Mouse (Mus musculus): ENCODE data around the gene Epha5. TPM values are rescaled to one million over a fixed set of nuclear protein-coding genes. Genes with fewer than 3 reads are reported as not detected.

Gene Epha5
- polyA plus RNA-seq, 1 experiment from 2014 or later, result 6.8 TPM

GRCm38 (mm10) chr5:84353069-84353468, 64.1 kb downstream of the Epha5 start:
- no peak for ATAC-seq (ENCODE audit: insufficient number of reproducible peaks, low FRiP score, low TSS enrichment, low read depth)
- Histone ChIP-seq H3K27ac (no peak overlapping the region), H3K4me3 (no peak overlapping the region), H3K9ac (no peak overlapping the region), H3K27me3 (no peaks in the 10 kb centered on the region), H3K4me2 (no peak overlapping the region), H3K36me3 (no peaks in the 10 kb centered on the region), H3K9me3 (no peaks in the 10 kb centered on the region), H3K4me1 (no peaks in the 10 kb centered on the region)
- WGBS, result 72% methylated on average over 5 of the region's 5 CpGs

GRCm38 (mm10) chr5:84346728-84347499, 70.3 kb downstream of the Epha5 start:
- WGBS, result 84% methylated on average over 2 of the region's 2 CpGs
- Histone ChIP-seq H3K27ac (no peak overlapping the region), H3K4me2 (no peak overlapping the region), H3K4me1 (no peaks in the 10 kb centered on the region), H3K36me3 (no peaks in the 10 kb centered on the region), H3K4me3 (no peak overlapping the region), H3K9ac (no peak overlapping the region), H3K9me3 (no peaks in the 10 kb centered on the region), H3K27me3 (no peaks in the 10 kb centered on the region)
- ATAC-seq (ENCODE audit: insufficient number of reproducible peaks, low FRiP score, low TSS enrichment, low read depth), result no peak

GRCm38 (mm10) chr5:84335834-84336465, 81.2 kb downstream of the Epha5 start:
- H3K27ac ChIP-seq, result no peak overlapping the region
- 64% methylated on average over 3 of the region's 3 CpGs for WGBS
- H3K4me3 ChIP-seq, result no peak overlapping the region
- no peaks in the 10 kb centered on the region for H3K36me3 ChIP-seq
- H3K4me2 ChIP-seq, result no peak overlapping the region
- ATAC-seq (ENCODE audit: insufficient number of reproducible peaks, low FRiP score, low TSS enrichment, low read depth), result no peak
- H3K27me3 ChIP-seq, result no peaks in the 10 kb centered on the region
- no peaks in the 10 kb centered on the region for H3K9me3 ChIP-seq
- H3K9ac ChIP-seq, result no peak overlapping the region
- no peaks in the 10 kb centered on the region for H3K4me1 ChIP-seq

- no peak overlapping the region for H3K9ac ChIP-seq
- no peak for ATAC-seq (ENCODE audit: insufficient number of reproducible peaks, low FRiP score, low TSS enrichment, low read depth)
- no peaks in the 10 kb centered on the region for H3K36me3 ChIP-seq
- WGBS, result 56% methylated on average over 6 of the region's 6 CpGs
- no peaks in the 10 kb centered on the region for H3K4me1 ChIP-seq
- H3K27ac ChIP-seq, result no peak overlapping the region
- H3K4me3 ChIP-seq, result no peak overlapping the region
- H3K9me3 ChIP-seq, result no peaks in the 10 kb centered on the region
- H3K4me2 ChIP-seq, result no peak overlapping the region
- no peaks in the 10 kb centered on the region for H3K27me3 ChIP-seq
Observed at GRCm38 (mm10) chr5:84334481-84334880, 82.7 kb downstream of the Epha5 start.

- Histone ChIP-seq H3K4me3 (no peak overlapping the region), H3K4me1 (no peaks in the 10 kb centered on the region), H3K36me3 (no peaks in the 10 kb centered on the region), H3K27me3 (no peaks in the 10 kb centered on the region), H3K9me3 (no peaks in the 10 kb centered on the region), H3K9ac (no peak overlapping the region), H3K4me2 (no peak overlapping the region), H3K27ac (no peak overlapping the region)
- ATAC-seq (ENCODE audit: insufficient number of reproducible peaks, low FRiP score, low TSS enrichment, low read depth), result no peak
- 68% methylated on average over 1 of the region's 1 CpGs for WGBS
Observed at GRCm38 (mm10) chr5:84331631-84332030, 85.6 kb downstream of the Epha5 start.

DNA sequence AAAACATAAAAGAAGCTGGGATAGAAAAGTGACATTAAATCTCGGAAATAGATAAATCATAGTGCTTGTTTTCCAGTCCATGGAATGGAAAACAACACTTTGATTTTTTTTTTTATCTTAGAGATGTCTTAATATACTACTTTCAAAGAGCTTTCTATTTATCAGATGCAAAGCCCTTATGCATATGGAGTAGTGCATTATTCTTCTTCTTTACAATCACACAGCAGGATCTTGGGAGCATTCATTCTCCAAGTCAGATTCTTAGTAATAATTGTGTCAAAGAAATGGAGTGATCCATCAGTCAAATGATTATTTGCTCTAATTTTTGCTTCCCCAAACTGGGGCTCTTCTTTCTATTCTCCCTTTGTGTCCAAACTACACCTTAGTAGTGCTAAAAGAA, 96.6 kb downstream of the Epha5 start:
- no peaks in the 10 kb centered on the region for H3K27me3 ChIP-seq
- H3K27ac ChIP-seq, result no peak overlapping the region
- WGBS, result 85% methylated on average over 1 of the region's 1 CpGs

GRCm38 (mm10) chr5:84320138-84320537, 97.0 kb downstream of the Epha5 start:
- no peak overlapping the region for H3K4me3 ChIP-seq
- WGBS, result 65% methylated on average over 4 of the region's 4 CpGs
- H3K36me3 ChIP-seq, result no peaks in the 10 kb centered on the region
- no peaks in the 10 kb centered on the region for H3K4me1 ChIP-seq
- no peak overlapping the region for H3K27ac ChIP-seq
- no peak overlapping the region for H3K9ac ChIP-seq
- no peaks in the 10 kb centered on the region for H3K9me3 ChIP-seq
- H3K27me3 ChIP-seq, result no peaks in the 10 kb centered on the region
- no peak overlapping the region for H3K4me2 ChIP-seq
- no peak for ATAC-seq (ENCODE audit: insufficient number of reproducible peaks, low FRiP score, low TSS enrichment, low read depth)

More for the DNA sequence above, 96.6 kb downstream of the Epha5 start:
- no peaks in the 10 kb centered on the region for H3K4me1 ChIP-seq
- ATAC-seq (ENCODE audit: insufficient number of reproducible peaks, low FRiP score, low TSS enrichment, low read depth), result no peak
- no peaks in the 10 kb centered on the region for H3K9me3 ChIP-seq
- no peak overlapping the region for H3K4me3 ChIP-seq
- no peak overlapping the region for H3K9ac ChIP-seq
- no peaks in the 10 kb centered on the region for H3K36me3 ChIP-seq
- H3K4me2 ChIP-seq, result no peak overlapping the region

DNA sequence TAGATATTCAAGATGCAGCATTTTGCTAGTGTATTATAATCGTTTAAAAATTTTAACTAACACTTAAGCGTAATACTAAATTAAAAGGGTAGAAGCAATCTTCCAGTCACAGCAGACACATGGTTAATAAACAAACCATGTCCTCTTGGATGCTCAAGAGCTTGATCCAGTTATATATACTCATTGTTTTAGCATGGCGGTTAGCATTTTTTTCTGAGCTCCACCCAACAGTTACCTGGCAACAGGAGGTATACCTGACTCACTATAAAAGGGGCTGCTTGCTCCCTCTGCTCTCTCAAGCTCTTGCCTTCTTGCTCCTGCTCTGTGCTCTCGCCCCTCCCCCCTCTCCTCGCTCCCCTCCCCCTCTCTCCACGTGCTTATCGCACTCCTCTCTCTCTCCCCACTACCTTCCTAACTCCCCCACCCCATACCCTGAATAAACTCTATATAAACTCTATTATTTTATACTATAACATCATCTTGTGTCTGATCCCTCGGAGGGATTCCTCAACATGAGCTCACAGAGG, 98.3 kb downstream of the Epha5 start:
- H3K4me3 ChIP-seq, result no peak overlapping the region
- ATAC-seq (ENCODE audit: insufficient number of reproducible peaks, low FRiP score, low TSS enrichment, low read depth), result no peak
- WGBS, result 46% methylated on average over 8 of the region's 8 CpGs
- H3K4me2 ChIP-seq, result no peak overlapping the region
- H3K4me1 ChIP-seq, result no peaks in the 10 kb centered on the region
- no peak overlapping the region for H3K9ac ChIP-seq
- no peaks in the 10 kb centered on the region for H3K9me3 ChIP-seq
- H3K27ac ChIP-seq, result no peak overlapping the region
- H3K27me3 ChIP-seq, result no peaks in the 10 kb centered on the region
- no peaks in the 10 kb centered on the region for H3K36me3 ChIP-seq

DNA sequence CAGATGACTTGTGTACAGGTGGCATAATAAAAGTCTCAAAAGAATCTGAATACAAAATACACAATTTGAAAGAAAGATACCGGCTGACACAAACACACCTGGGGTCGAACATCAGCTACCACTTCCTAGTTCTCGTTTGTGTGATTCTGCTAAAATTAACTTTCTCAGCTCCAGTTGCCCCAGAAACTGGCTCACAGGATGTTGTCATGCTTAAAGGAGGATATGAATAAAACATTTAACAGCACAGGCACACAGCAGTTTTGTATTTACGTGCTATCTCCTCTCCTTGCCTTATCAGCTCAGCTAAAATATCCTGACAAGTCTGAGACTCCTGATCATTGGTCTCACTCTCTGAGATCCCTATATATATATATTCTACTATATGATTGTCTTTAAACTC, 99.3 kb downstream of the Epha5 start:
- H3K27me3 ChIP-seq, result no peaks in the 10 kb centered on the region
- no peaks in the 10 kb centered on the region for H3K4me1 ChIP-seq
- no peak overlapping the region for H3K9ac ChIP-seq
- no peaks in the 10 kb centered on the region for H3K9me3 ChIP-seq
- ATAC-seq (ENCODE audit: insufficient number of reproducible peaks, low FRiP score, low TSS enrichment, low read depth), result no peak
- no peak overlapping the region for H3K27ac ChIP-seq
- 79% methylated on average over 4 of the region's 4 CpGs for WGBS
- no peaks in the 10 kb centered on the region for H3K36me3 ChIP-seq
- no peak overlapping the region for H3K4me2 ChIP-seq
- no peak overlapping the region for H3K4me3 ChIP-seq

GRCm38 (mm10) chr5:84313619-84314018, 103.6 kb downstream of the Epha5 start:
- H3K36me3 ChIP-seq, result no peaks in the 10 kb centered on the region
- H3K27ac ChIP-seq, result no peak overlapping the region
- ATAC-seq (ENCODE audit: insufficient number of reproducible peaks, low FRiP score, low TSS enrichment, low read depth), result no peak
- H3K9ac ChIP-seq, result no peak overlapping the region
- no peak overlapping the region for H3K4me3 ChIP-seq
- WGBS, result 85% methylated on average over 4 of the region's 4 CpGs
- no peaks in the 10 kb centered on the region for H3K27me3 ChIP-seq
- no peaks in the 10 kb centered on the region for H3K4me1 ChIP-seq
- H3K9me3 ChIP-seq, result no peaks in the 10 kb centered on the region
- H3K4me2 ChIP-seq, result no peak overlapping the region

DNA sequence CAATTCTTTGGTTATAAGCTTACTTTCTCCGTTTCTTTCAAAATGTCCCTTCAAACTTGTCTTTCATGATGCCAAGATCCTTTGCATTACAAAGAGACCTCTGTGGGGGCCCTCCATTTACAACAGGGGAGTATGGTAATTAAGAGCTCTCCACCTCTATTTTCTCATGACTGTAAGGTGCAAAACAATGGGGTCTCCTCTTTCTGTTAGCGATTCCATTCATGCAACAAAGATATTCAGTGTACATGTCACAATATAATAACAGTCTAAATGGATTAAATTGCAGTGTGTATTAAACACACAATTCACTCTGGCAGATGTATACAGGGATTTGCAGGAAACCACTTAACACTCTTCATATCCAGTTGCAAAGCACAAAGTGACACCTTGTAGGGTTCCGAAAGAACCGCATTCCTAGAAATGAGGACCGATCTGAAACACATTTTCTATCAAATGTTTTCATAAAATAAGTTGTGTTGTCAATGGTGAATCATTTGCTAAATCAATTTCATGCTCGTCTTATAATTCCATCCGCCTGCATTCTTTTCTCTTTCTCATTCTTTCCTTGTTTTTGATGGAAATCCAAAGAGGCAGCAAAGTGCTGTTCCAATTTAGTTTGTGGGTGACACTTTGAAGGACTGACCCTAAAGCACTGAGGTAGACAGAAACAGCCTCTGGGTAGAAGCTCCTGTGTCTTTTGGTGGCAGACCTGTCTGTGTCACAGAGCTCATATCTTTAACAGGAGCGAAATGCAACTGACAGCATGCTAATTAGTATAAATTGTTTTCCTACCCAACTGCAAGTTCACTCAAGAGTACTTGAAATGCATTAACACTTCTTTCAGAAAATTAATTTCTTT, 118.1 kb downstream of the Epha5 start:
- H3K9me3 ChIP-seq, result no peaks in the 10 kb centered on the region
- H3K36me3 ChIP-seq, result no peaks in the 10 kb centered on the region
- H3K4me3 ChIP-seq, result no peak overlapping the region
- no peak for ATAC-seq (ENCODE audit: insufficient number of reproducible peaks, low FRiP score, low TSS enrichment, low read depth)
- 39% methylated on average over 8 of the region's 8 CpGs for whole genome bisulfite sequencing
- H3K9ac ChIP-seq, result no peak overlapping the region
- H3K4me1 ChIP-seq, result no peaks in the 10 kb centered on the region
- H3K27me3 ChIP-seq, result no peaks in the 10 kb centered on the region
- H3K4me2 ChIP-seq, result no peak overlapping the region
- no peak overlapping the region for H3K27ac ChIP-seq
